Mouse (Mus musculus): ENCODE results near the gene Caap1. TPM values are rescaled to one million over a fixed set of nuclear protein-coding genes. Genes with fewer than 3 reads are reported as not detected.

The Caap1 gene
- 27.8 TPM for polyA plus RNA-seq (2014; fragmentation: Illumina TruSeq; extraction: RNeasy Lipid Tissue Mini Kit (QIAGEN cat#74804); ENCODE audit: low replicate concordance)

GRCm38 (mm10) chr4:94556265-94557054 lies at the start of gene Caap1, which contains the start of gene Gm10306:
TSS of gene Caap1 (minus strand) at chr4:94556796.
TSS of gene Gm10306 (plus strand) at chr4:94556546.

GRCm38 (mm10) chr4:94603031-94603629 lies 46.5 kb upstream of the Caap1 start, which contains the start of gene Plaa:
TSS of gene Plaa (minus strand) at chr4:94603244.

Other genes with a start within 250 kb of the Caap1 start
- not detected for gene Gm10306, start 250 bp downstream of the Caap1 start, polyA plus RNA-seq (2014; fragmentation: Illumina TruSeq; extraction: RNeasy Lipid Tissue Mini Kit (QIAGEN cat#74804); ENCODE audit: low replicate concordance)
- 110 TPM for gene Plaa, start 46.4 kb upstream of the Caap1 start, polyA plus RNA-seq (2014; fragmentation: Illumina TruSeq; extraction: RNeasy Lipid Tissue Mini Kit (QIAGEN cat#74804); ENCODE audit: low replicate concordance)
- 18.7 TPM for gene Ift74, start 57.7 kb upstream of the Caap1 start, polyA plus RNA-seq (2014; fragmentation: Illumina TruSeq; extraction: RNeasy Lipid Tissue Mini Kit (QIAGEN cat#74804); ENCODE audit: low replicate concordance)
- gene Lrrc19, start 93.3 kb upstream of the Caap1 start, polyA plus RNA-seq (2014; fragmentation: Illumina TruSeq; extraction: RNeasy Lipid Tissue Mini Kit (QIAGEN cat#74804); ENCODE audit: low replicate concordance): 628 TPM
- 7.1 TPM for gene Tek, start 182.5 kb upstream of the Caap1 start, polyA plus RNA-seq (2014; fragmentation: Illumina TruSeq; extraction: RNeasy Lipid Tissue Mini Kit (QIAGEN cat#74804); ENCODE audit: low replicate concordance)